Mouse (Mus musculus) midbrain, postnatal 0 days (tissue): Measurements from ENCODE around the gene Irf1. TPM values are rescaled to one million over a fixed set of nuclear protein-coding genes. Genes with fewer than 3 reads are reported as not detected.
A peak's percentile ranks its signal among the peaks of the same experiment; 100 is the strongest.

Experiments used
- ATAC-seq: fragments of 200-750 bp; cut with Nextera tagmentation; 2 replicates; pipeline ENCODE4 v1.8.0; 2017; ENCODE audit warnings: moderate number of reproducible peaks, mild to moderate bottlenecking, moderate TSS enrichment, moderate library complexity; ENCODE audit not compliant: low FRiP score
- DNase-seq: peaks from one replicate; pipeline ENCODE4 v3.0.0-alpha.2; 2015; ENCODE audit warnings: low spot score
- H3K27ac ChIP-seq: fragments of 300-500 bp; sonication (generic); 2 replicates; pipeline ENCODE4 v1.5.1; 2014; ENCODE audit warnings: low read depth, mild to moderate bottlenecking, low read length, mixed read lengths
- H3K27me3 ChIP-seq: fragments of 300-500 bp; sonication (generic); 2 replicates; pipeline ENCODE4 v1.6.1; 2014; ENCODE audit warnings: low read length, control low read depth, mixed read lengths; ENCODE audit not compliant: insufficient read depth
- H3K36me3 ChIP-seq: fragments of 300-500 bp; sonication (generic); 2 replicates; pipeline ENCODE4 v1.6.1; 2014; ENCODE audit warnings: low read length, control low read depth, mixed read lengths; ENCODE audit not compliant: insufficient read depth
- H3K4me1 ChIP-seq: fragments of 300-500 bp; sonication (generic); 2 replicates; pipeline ENCODE4 v1.6.1; 2014; ENCODE audit warnings: mild to moderate bottlenecking, control low read depth, antibody characterized with exemption, low read length, mixed read lengths; ENCODE audit not compliant: insufficient read depth
- H3K4me2 ChIP-seq: fragments of 300-500 bp; sonication (generic); 2 replicates; pipeline ENCODE4 v1.6.1; 2014; ENCODE audit warnings: low read depth, mild to moderate bottlenecking, low read length, mixed read lengths; ENCODE audit not compliant: poor library complexity, severe bottlenecking
- H3K4me3 ChIP-seq: fragments of 300-500 bp; sonication (generic); 2 replicates; pipeline ENCODE4 v1.5.1; 2014; ENCODE audit warnings: low read depth, mild to moderate bottlenecking, low read length, moderate library complexity
- H3K9ac ChIP-seq: fragments of 300-500 bp; sonication (generic); replicated peaks from 2 replicates; pipeline ENCODE4 v1.6.1; 2014; ENCODE audit warnings: mild to moderate bottlenecking, low read length, moderate library complexity, mixed read lengths; ENCODE audit not compliant: poor library complexity, severe bottlenecking
- H3K9me3 ChIP-seq: fragments of 300-500 bp; sonication (generic); 2 replicates; pipeline ENCODE4 v1.6.1; 2016; ENCODE audit warnings: low read length, control low read depth
- CTCF ChIP-seq: IDR thresholded peaks from 2 replicates; pipeline ENCODE4 v1.5.1; 2016; ENCODE audit warnings: antibody characterized with exemption, mild to moderate bottlenecking
- WGBS: fragments of 180-500 bp; shearing (Covaris S2); extraction: QIAGEN DNeasy Blood & Tissue Kit; methylation state at CpG from one replicate; pipeline ENCODE4 v1.1.7; 2014; 5-methylcytosine and 5-hydroxymethylcytosine counted together
- polyA plus RNA-seq: library from polyadenylated mRNA; unstranded; fragments of >200 nt; fragmentation: Nextera tagmentation; extraction: Ambion mirVana; gene quantifications from 2 replicates; pipeline ENCODE4 v1.2.1, GENCODE M21; 2015
- total RNA-seq: library from RNA; depleted of rRNA; stranded (reverse); fragments of >200 nt; gene quantifications from 2 replicates; pipeline ENCODE4 v1.2.3, GENCODE M21; 2014

The Irf1 gene
- total and polyA plus RNA-seq, 2 experiments from 2014 or later: 0.93 to 4.0 TPM

GRCm38 (mm10) chr11:53734970-53735681 lies 34.7 kb upstream of the Irf1 start:
- Histone ChIP-seq H3K27ac (no peak overlapping the region), H3K9ac (no peak overlapping the region), H3K4me1 (no peaks in the 10 kb centered on the region), H3K36me3 (no peaks in the 10 kb centered on the region), H3K27me3 (no peaks in the 10 kb centered on the region), H3K4me3 (no peak overlapping the region), H3K4me2 (no peak overlapping the region), H3K9me3 (no peaks in the 10 kb centered on the region)
- TF ChIP-seq CTCF: no peak
- WGBS: 69% methylated on average over 18 of the region's 18 CpGs
- no peak for ATAC-seq
- no peak for DNase-seq

- H3K27ac ChIP-seq: no peak overlapping the region
- no peaks in the 10 kb centered on the region for H3K4me1 ChIP-seq
- H3K4me3 ChIP-seq: no peak overlapping the region
- peak overlapping the region; percentile 36 for H3K4me2 ChIP-seq
- no peaks in the 10 kb centered on the region for H3K36me3 ChIP-seq
- H3K9me3 ChIP-seq: no peaks in the 10 kb centered on the region
- no peak overlapping the region for H3K9ac ChIP-seq
- 21% methylated on average over 17 of the region's 17 CpGs for WGBS
- ATAC-seq (peak; percentile 77), DNase-seq (peak; percentile 89)
- H3K27me3 ChIP-seq: no peaks in the 10 kb centered on the region
- TF ChIP-seq CTCF: peak; percentile 95
Observed at GRCm38 (mm10) chr11:53735682-53736245, 34.0 kb upstream of the Irf1 start.

- Histone ChIP-seq H3K9ac (no peak overlapping the region), H3K36me3 (no peaks in the 10 kb centered on the region), H3K27ac (no peak overlapping the region), H3K4me1 (no peaks in the 10 kb centered on the region), H3K4me2 (no peak overlapping the region), H3K27me3 (no peaks in the 10 kb centered on the region), H3K4me3 (no peak overlapping the region), H3K9me3 (no peaks in the 10 kb centered on the region)
- WGBS: 46% methylated on average over 14 of the region's 14 CpGs
- peak; percentile 84 for DNase-seq
- ATAC-seq: peak; percentile 49; the same call in 1 of the 2 replicates
- TF ChIP-seq CTCF: peak; percentile 80
Observed at GRCm38 (mm10) chr11:53736771-53737572, 32.8 kb upstream of the Irf1 start.

GRCm38 (mm10) chr11:53737573-53737946 lies 32.3 kb upstream of the Irf1 start:
- peak; percentile 50 for DNase-seq

GRCm38 (mm10) chr11:53742353-53742752 lies 27.5 kb upstream of the Irf1 start:
- peak; percentile 31 for DNase-seq
- peak; percentile 26; the same call in 1 of the 2 replicates for TF ChIP-seq CTCF

More at GRCm38 (mm10) chr11:53737573-53737946, 32.3 kb upstream of the Irf1 start:
- Histone ChIP-seq H3K27me3 (no peaks in the 10 kb centered on the region), H3K9me3 (no peaks in the 10 kb centered on the region), H3K4me3 (no peak overlapping the region), H3K27ac (no peak overlapping the region), H3K4me2 (no peak overlapping the region), H3K4me1 (no peaks in the 10 kb centered on the region), H3K36me3 (no peaks in the 10 kb centered on the region), H3K9ac (no peak overlapping the region)
- WGBS: 34% methylated on average over 6 of the region's 6 CpGs
- ATAC-seq: peak; percentile 49; the same call in 1 of the 2 replicates
- TF ChIP-seq CTCF: peak; percentile 58

GRCm38 (mm10) chr11:53745260-53745659 lies 24.6 kb upstream of the Irf1 start:
- WGBS: 92% methylated on average over 2 of the region's 2 CpGs
- DNase-seq: no peak
- no peak overlapping the region for H3K4me2 ChIP-seq
- H3K36me3 ChIP-seq: no peaks in the 10 kb centered on the region
- no peak overlapping the region for H3K9ac ChIP-seq
- no peak for ATAC-seq
- no peaks in the 10 kb centered on the region for H3K4me1 ChIP-seq
- H3K4me3 ChIP-seq: no peak overlapping the region
- 0 out of 2 replicates have a peak, but pooled peaks have one; percentile 8 for TF ChIP-seq CTCF
- no peaks in the 10 kb centered on the region for H3K9me3 ChIP-seq
- H3K27me3 ChIP-seq: no peaks in the 10 kb centered on the region
- no peak overlapping the region for H3K27ac ChIP-seq

More at GRCm38 (mm10) chr11:53742353-53742752, 27.5 kb upstream of the Irf1 start:
- H3K4me2 ChIP-seq: no peak overlapping the region
- H3K9me3 ChIP-seq: no peaks in the 10 kb centered on the region
- no peak overlapping the region for H3K9ac ChIP-seq
- H3K36me3 ChIP-seq: no peaks in the 10 kb centered on the region
- WGBS: 7% methylated on average over 5 of the region's 5 CpGs
- H3K27ac ChIP-seq: no peak overlapping the region
- ATAC-seq: no peak
- no peaks in the 10 kb centered on the region for H3K4me1 ChIP-seq
- no peak overlapping the region for H3K4me3 ChIP-seq
- no peaks in the 10 kb centered on the region for H3K27me3 ChIP-seq
